Mouse (Mus musculus) cortical plate, adult 2 months (tissue): Measurements from ENCODE around the gene Hist1h2bn. TPM values are rescaled to one million over a fixed set of nuclear protein-coding genes. Genes with fewer than 3 reads are reported as not detected.
A peak's percentile ranks its signal among the peaks of the same experiment; 100 is the strongest.
"Not testable (repeated sequence)": the region's sequence is repeated elsewhere in the genome, so short reads cannot be mapped to it uniquely, and the experiment has no call there.

Experiments
- H3K27ac ChIP-seq: fragments of 200-500 bp; 2 replicates; pipeline ENCODE4 v1.5.1; 2012; ENCODE audit warnings: low read length, control low read depth, inconsistent platforms; ENCODE audit not compliant: insufficient read depth
- H3K4me1 ChIP-seq: fragments of 200-500 bp; 2 replicates; pipeline ENCODE4 v1.6.1; 2011; ENCODE audit warnings: low read length; ENCODE audit not compliant: control insufficient read depth, insufficient read depth
- H3K4me3 ChIP-seq: fragments of 200-500 bp; 2 replicates; pipeline ENCODE4 v1.5.1; 2011; ENCODE audit warnings: mild to moderate bottlenecking, low read length, control low read depth; ENCODE audit not compliant: insufficient read depth
- CTCF ChIP-seq: fragments of 200-500 bp; IDR thresholded peaks from 2 replicates; pipeline ENCODE4 v1.5.1; 2011; ENCODE audit warnings: mild to moderate bottlenecking, control low read depth, low read length; ENCODE audit not compliant: insufficient read depth; ENCODE audit errors: extremely low read depth
- POLR2A ChIP-seq: fragments of 200-500 bp; IDR thresholded peaks from 2 replicates; pipeline ENCODE4 v1.6.1; 2011; ENCODE audit warnings: mild to moderate bottlenecking, low read length, control low read depth; ENCODE audit not compliant: insufficient read depth; ENCODE audit errors: extremely low read depth
- polyA plus RNA-seq: library from polyadenylated mRNA; depleted of rRNA; stranded (reverse); fragments of >200 nt; gene quantifications from 2 replicates; pipeline ENCODE4 v1.2.3, GENCODE M21; 2012

The Hist1h2bn gene
- polyA plus RNA-seq, 1 experiment: 2.7 TPM

DNA sequence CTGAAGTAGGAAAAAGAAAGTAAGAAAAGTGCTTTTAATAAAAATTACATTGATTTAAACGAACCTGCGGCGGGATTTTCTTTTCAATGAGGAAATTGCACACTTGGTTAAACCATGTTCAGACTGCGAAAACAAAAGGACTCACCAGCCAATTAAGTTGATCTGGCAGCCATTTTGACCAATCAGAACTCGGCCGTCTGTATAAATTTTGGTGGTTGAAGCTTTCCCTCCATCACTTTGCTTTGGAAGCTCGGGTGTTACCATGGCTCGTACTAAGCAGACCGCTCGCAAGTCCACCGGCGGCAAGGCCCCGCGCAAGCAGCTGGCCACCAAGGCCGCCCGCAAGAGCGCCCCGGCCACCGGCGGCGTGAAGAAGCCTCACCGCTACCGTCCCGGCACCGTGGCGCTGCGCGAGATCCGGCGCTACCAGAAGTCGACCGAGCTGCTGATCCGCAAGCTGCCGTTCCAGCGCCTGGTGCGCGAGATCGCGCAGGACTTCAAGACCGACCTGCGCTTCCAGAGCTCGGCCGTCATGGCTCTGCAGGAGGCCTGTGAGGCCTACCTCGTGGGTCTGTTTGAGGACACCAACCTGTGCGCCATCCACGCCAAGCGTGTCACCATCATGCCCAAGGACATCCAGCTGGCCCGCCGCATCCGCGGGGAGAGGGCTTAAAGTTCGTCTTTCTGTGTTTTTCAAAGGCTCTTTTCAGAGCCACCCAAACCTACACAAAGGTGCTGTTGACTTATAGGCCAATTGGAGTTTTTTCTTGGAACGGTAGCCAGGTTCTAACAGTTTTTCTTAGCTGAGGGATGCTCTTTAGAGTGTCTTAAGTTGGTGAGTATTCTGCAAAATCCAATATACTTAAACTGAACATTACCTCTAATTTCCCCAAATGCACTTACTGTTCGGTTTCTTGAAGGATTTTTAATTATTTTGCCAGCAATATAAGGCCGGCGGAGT lies 36.2 kb upstream of the Hist1h2bn start, which contains the start of gene Hist1h3h:
Gene Hist1h3h, plus strand, starts transcription at position 263 of the 961 bp plus-strand sequence.
- H3K4me1 ChIP-seq: not testable (repeated sequence)
- Histone ChIP-seq H3K4me3 (peak within 1 kb of the TSS; percentile 33), H3K27ac (peak within 1 kb of the TSS; percentile 97)
- TF ChIP-seq POLR2A: peak; percentile 88

DNA sequence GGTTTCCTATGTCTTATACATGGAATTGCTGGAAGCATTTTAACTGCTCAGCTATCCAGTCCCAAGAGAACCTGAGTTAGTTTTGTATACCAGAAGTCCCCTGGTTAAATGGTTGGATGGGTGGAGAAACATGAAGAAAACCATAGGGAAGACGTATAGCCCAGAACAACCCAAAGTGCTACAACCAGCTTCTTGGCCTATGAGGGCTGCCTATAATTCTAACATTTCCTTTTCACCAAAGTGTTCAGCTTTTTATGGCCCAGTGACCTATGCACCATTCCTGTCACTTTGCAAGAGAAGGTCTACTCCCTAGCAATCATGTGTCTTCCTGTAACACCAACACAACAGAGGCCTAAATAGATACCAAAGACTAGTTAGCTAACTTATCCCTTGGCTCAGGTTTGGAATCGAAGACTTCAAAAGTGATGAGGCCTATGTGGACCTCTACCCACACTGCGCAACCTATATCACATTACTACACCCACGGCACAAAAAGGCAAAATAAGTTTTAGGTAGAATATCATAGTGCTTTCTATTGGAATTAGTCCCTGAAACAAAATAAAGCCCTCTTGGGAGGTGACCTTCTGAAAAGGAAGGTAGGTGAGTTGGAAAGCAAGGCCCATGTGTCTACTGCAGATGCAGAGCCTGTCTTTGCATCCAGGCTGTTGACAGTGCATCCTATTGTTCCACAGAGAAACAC lies 35.4 kb upstream of the Hist1h2bn start:
- H3K4me3 ChIP-seq: peak overlapping the region; percentile 33; the same call in 1 of the 2 replicates
- no peak for TF ChIP-seq POLR2A
- no peak for TF ChIP-seq CTCF
- peaks cover 7% of the 10 kb centered on the region; the same call in 1 of the 2 replicates for H3K4me1 ChIP-seq
- no peak overlapping the region for H3K27ac ChIP-seq

GRCm38 (mm10) chr13:21721107-21721756 lies 32.7 kb upstream of the Hist1h2bn start:
- H3K4me1 ChIP-seq, H3K27ac ChIP-seq: not testable (repeated sequence)
- H3K4me3 ChIP-seq: peak overlapping the region; percentile 42

DNA sequence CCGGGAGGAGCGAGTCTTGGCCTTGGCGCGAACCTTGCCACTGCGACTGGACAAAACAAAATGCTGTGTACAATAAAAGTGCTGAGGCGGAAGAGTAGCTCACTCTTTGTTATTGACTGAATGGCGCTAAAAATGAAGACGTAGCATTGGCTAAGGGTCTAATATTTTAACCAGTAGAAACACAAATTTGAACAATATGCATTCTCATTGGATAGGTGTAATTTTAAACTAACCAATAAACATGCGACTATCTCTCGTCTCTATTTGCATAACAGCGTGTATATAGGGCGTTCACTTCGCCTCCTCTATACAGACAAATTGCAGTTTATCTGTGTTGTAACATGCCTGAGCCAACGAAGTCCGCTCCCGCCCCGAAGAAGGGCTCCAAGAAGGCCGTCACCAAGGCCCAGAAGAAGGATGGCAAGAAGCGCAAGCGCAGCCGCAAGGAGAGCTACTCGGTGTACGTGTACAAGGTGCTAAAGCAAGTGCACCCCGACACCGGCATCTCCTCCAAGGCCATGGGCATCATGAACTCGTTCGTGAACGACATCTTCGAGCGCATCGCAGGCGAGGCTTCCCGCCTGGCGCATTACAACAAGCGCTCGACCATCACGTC lies 32.1 kb upstream of the Hist1h2bn start, which contains the start of gene Hist1h2bm:
Gene Hist1h2bm, plus strand, starts transcription at position 288 of the 616 bp plus-strand sequence.
- not testable (repeated sequence) for H3K4me1 ChIP-seq, H3K27ac ChIP-seq
- peak within 1 kb of the TSS; percentile 42 for H3K4me3 ChIP-seq
- peak; percentile 85 for TF ChIP-seq POLR2A

DNA sequence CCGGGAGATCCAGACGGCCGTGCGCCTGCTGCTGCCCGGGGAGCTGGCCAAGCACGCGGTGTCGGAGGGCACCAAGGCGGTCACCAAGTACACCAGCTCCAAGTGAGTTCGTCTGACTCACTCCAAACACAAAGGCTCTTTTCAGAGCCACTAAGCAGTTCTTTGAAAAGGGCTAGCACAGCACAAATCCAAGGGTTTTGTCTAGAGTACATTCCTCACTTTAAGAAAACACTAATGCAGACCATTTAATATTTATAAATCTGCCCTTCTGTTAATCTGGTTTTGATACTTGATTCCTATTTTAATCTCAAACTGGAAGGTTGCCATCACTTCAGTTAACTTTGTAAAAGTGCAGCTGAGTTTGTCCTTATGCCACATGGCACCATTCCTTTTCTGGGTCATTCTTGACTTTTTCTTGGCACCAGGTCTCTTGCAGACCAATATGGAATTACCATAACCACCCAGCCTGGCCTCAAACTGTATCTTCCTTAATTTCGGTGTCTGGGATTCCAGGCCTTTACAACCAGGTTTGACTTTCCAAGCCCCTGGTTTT lies 31.5 kb upstream of the Hist1h2bn start:
- H3K27ac ChIP-seq: no peak overlapping the region
- H3K4me3 ChIP-seq: peak overlapping the region; percentile 42
- no peak for TF ChIP-seq POLR2A
- TF ChIP-seq CTCF: no peak
- 0 out of 2 replicates have a peak, but pooled peaks cover 2% of the 10 kb centered on the region for H3K4me1 ChIP-seq

- TF ChIP-seq CTCF (no peak), POLR2A (no peak)
- no peak overlapping the region for H3K4me3 ChIP-seq
- 0 out of 2 replicates have a peak, but pooled peaks cover 2% of the 10 kb centered on the region for H3K4me1 ChIP-seq
- no peak overlapping the region for H3K27ac ChIP-seq
These were observed 30.7 kb upstream of the Hist1h2bn start for GRCm38 (mm10) chr13:21722993-21723836.

DNA sequence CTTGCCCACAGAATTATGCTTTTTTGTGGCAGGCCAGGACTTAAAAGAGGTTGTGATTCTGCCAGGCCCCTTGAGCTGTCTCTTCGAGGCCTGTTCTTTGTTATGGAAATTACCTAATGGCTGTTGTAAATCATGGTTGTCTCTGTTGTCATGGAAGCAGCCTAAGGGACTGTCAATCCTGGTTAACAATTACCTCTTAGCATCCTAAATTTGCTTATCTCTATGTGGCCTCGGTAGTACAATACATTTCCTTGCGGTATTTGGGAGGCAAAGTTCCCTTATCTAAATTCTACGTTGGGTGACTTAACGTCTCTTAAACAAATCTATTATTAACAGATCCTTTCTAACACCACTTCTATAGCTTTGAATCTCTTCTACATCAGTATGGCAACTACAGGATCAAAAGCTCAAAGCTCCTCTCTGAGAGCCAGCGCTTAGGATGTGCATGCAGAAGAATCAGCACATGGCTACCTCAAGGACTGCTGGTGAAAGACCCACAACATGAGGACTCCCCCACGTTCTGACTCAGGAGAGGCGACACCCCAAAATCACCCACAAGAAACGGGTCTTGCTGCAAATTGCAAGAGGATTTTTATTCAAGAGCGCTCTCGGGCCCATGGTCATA lies 25.9 kb upstream of the Hist1h2bn start:
- Histone ChIP-seq H3K27ac (no peak overlapping the region), H3K4me3 (no peak overlapping the region), H3K4me1 (no peaks in the 10 kb centered on the region)
- TF ChIP-seq CTCF (no peak), POLR2A (no peak)

DNA sequence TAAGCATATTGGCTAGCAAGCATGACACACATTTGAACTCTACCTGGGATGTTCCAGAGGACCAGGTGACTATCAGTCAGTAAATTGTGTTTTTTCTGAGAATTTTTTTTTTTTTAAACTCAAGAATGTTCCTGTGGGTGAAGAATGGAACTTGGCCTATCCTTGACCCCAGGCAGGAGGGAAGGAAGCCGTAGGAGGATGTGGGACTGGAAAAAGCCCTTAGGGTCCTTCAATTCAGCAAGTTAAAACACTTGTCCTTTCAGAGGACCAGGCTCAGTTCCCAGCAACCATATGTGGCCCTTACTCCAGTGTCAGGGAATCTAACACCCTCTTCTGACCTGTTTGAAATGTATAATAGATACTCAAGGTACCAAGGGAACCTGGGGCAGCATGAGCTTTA lies 24.4 kb upstream of the Hist1h2bn start:
- no peak overlapping the region for H3K27ac ChIP-seq
- TF ChIP-seq POLR2A: no peak
- no peak for TF ChIP-seq CTCF
- H3K4me1 ChIP-seq: no peaks in the 10 kb centered on the region; the same call in 1 of the 2 replicates
- H3K4me3 ChIP-seq: no peak overlapping the region
